Mouse (Mus musculus) hindbrain, embryonic 16.5 days (tissue): ENCODE measurements around the gene T2. TPM values are rescaled to one million over a fixed set of nuclear protein-coding genes. Genes with fewer than 3 reads are reported as not detected.
A peak's percentile ranks its signal among the peaks of the same experiment; 100 is the strongest.

Experiments
- ATAC-seq: fragments of 200-750 bp; cut with Nextera tagmentation; 2 replicates; pipeline ENCODE4 v1.8.0; 2017; ENCODE audit warnings: moderate TSS enrichment, moderate library complexity
- H3K27ac ChIP-seq: fragments of 300-500 bp; sonication (generic); 2 replicates; pipeline ENCODE4 v1.5.1; 2014; ENCODE audit warnings: low read depth, mild to moderate bottlenecking, control low read depth, low read length, moderate library complexity
- H3K27me3 ChIP-seq: fragments of 300-500 bp; sonication (generic); replicated peaks from 2 replicates; pipeline ENCODE4 v1.6.1; 2014; ENCODE audit warnings: low read length; ENCODE audit not compliant: control insufficient read depth, insufficient read depth
- H3K36me3 ChIP-seq: fragments of 300-500 bp; sonication (generic); 2 replicates; pipeline ENCODE4 v1.6.1; 2014; ENCODE audit warnings: mild to moderate bottlenecking, low read length, moderate library complexity, mixed read lengths; ENCODE audit not compliant: control insufficient read depth, insufficient read depth
- H3K4me1 ChIP-seq: fragments of 300-500 bp; sonication (generic); 2 replicates; pipeline ENCODE4 v1.6.1; 2014; ENCODE audit warnings: low read depth, low read length; ENCODE audit not compliant: control insufficient read depth, insufficient read depth
- H3K4me2 ChIP-seq: fragments of 300-500 bp; sonication (generic); 2 replicates; pipeline ENCODE4 v1.6.1; 2014; ENCODE audit warnings: mild to moderate bottlenecking, low read length, control low read depth, moderate library complexity
- H3K4me3 ChIP-seq: fragments of 300-500 bp; sonication (generic); 2 replicates; pipeline ENCODE4 v1.5.1; 2014; ENCODE audit warnings: mild to moderate bottlenecking, low read length, control low read depth, moderate library complexity
- H3K9ac ChIP-seq: fragments of 300-500 bp; sonication (generic); 2 replicates; pipeline ENCODE4 v1.6.1; 2014; ENCODE audit warnings: low read depth, mild to moderate bottlenecking, control low read depth, low read length, moderate library complexity
- H3K9me3 ChIP-seq: fragments of 300-500 bp; sonication (generic); 2 replicates; pipeline ENCODE4 v1.6.1; 2014; ENCODE audit warnings: mild to moderate bottlenecking, low read length, moderate library complexity; ENCODE audit not compliant: control insufficient read depth
- WGBS: fragments of 180-500 bp; shearing (Covaris S2); extraction: QIAGEN DNeasy Blood & Tissue Kit; methylation state at CpG from one replicate; pipeline ENCODE4 v1.1.7; 2014; 5-methylcytosine and 5-hydroxymethylcytosine counted together
- polyA plus RNA-seq: library from polyadenylated mRNA; unstranded; fragments of >200 nt; fragmentation: Nextera tagmentation; extraction: Ambion mirVana; gene quantifications from 2 replicates; pipeline ENCODE4 v1.2.1, GENCODE M21; 2015

The T2 gene
- polyA plus RNA-seq, 1 experiment from 2014 or later: 0.99 TPM

DNA sequence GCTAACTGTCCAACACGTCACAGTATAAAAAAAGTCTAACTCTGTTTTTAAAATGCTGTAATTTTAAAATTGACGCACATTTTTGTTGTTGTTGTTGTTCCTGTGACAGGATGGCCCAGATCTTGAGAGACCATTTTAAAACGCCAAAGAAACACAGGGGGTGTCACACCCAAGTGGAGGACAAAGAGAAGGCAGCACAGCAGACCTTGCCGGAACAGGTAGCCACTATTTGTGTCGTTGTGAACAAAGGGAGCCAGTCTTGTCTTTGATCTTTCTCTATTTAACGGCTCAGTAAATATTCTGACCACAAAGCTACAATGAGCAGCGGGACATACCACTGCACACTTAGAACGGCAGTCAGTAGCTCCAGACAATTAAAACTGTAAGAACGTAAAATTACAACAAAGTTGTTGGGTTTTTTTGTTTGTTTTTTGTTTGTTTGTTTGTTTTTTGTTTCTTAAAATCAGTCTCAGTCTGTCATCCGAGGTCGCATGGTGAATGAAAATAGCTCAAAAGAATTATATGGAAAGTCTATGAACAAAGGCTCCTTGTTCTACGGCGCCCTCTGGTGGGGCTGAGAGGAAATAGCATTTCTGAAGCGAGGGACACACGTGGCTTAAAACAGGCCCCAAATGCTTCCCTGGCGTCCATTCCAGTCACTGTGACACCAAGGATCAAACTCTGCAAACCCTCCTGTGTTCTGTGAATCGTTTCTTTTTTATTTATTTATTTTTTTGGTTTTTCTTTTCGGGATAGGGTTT, 16.7 kb downstream of the T2 start:
- Histone ChIP-seq H3K36me3 (no peaks in the 10 kb centered on the region), H3K9ac (peak overlapping the region; percentile 74), H3K27me3 (no peaks in the 10 kb centered on the region), H3K4me3 (peak overlapping the region; percentile 41), H3K27ac (peak overlapping the region; percentile 96), H3K9me3 (no peaks in the 10 kb centered on the region), H3K4me2 (peak overlapping the region; percentile 80), H3K4me1 (peaks cover 43% of the 10 kb centered on the region)
- ATAC-seq: 0 out of 2 replicates have a peak, but pooled peaks have one; percentile 5
- WGBS: 1% methylated on average over 18 of the region's 18 CpGs

- Histone ChIP-seq H3K9me3 (no peaks in the 10 kb centered on the region), H3K27ac (no peak overlapping the region), H3K27me3 (no peaks in the 10 kb centered on the region), H3K4me2 (no peak overlapping the region), H3K9ac (no peak overlapping the region), H3K36me3 (no peaks in the 10 kb centered on the region), H3K4me1 (peaks cover 8% of the 10 kb centered on the region), H3K4me3 (no peak overlapping the region)
- 63% methylated on average over 5 of the region's 5 CpGs for WGBS
- ATAC-seq: no peak
Measured at GRCm38 (mm10) chr17:8377298-8377697, 21.5 kb downstream of the T2 start.

DNA sequence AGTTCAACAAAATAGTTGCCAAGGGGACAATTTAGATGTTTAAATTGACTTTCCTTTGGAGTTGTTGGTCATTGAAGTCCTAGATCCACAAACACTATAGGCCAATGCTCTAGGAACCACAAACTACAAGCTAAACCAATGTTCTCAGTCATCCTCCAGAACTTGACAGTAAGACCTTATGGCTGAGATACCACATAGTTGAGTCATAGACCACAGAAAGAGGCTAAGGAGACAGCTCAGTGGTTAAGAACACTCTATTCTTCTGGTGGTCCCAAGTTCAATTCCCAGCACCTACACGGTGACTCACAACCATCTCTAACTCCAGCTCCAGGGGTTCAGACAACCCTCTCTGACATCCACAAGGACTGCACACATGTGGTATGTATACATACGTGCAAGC, 29.6 kb downstream of the T2 start:
- Histone ChIP-seq H3K9me3 (no peaks in the 10 kb centered on the region), H3K4me1 (peaks cover 6% of the 10 kb centered on the region), H3K4me3 (no peak overlapping the region), H3K36me3 (no peaks in the 10 kb centered on the region), H3K9ac (no peak overlapping the region), H3K4me2 (no peak overlapping the region), H3K27ac (no peak overlapping the region), H3K27me3 (peaks cover 14% of the 10 kb centered on the region)
- WGBS: 93% methylated on average over 2 of the region's 2 CpGs
- no peak for ATAC-seq

DNA sequence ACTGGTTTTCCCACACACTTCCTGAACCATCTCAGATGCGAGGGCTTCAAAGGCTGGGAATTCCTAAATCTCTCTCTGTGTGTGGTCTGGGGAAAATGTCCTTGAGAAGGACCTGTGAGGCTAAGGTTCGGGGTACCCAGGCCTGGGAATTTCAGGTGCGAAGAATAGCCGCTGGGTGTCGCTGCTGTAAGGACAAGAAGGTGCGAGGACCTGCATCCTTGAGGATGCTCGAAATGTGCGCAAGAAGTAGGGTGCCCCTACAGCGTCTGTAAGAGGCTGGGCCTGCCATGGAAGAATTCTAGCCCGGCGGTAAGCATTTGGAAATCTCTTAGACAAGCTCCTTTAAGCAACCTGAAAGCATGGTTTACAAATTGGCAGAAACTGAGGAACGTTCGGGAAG, 32.7 kb downstream of the T2 start:
- peak overlapping the region; percentile 47; the same call in 1 of the 2 replicates for H3K9ac ChIP-seq
- peak; percentile 75 for ATAC-seq
- peaks cover 17% of the 10 kb centered on the region for H3K27me3 ChIP-seq
- peak overlapping the region; percentile 57 for H3K4me2 ChIP-seq
- peak overlapping the region; percentile 34 for H3K4me3 ChIP-seq
- 3% methylated on average over 13 of the region's 13 CpGs for WGBS
- H3K9me3 ChIP-seq: no peaks in the 10 kb centered on the region
- H3K36me3 ChIP-seq: no peaks in the 10 kb centered on the region
- no peak overlapping the region for H3K27ac ChIP-seq
- peaks cover 6% of the 10 kb centered on the region for H3K4me1 ChIP-seq

- peaks cover 6% of the 10 kb centered on the region for H3K4me1 ChIP-seq
- peak overlapping the region; percentile 47 for H3K9ac ChIP-seq
- WGBS: 1% methylated on average over 28 of the region's 28 CpGs
- no peaks in the 10 kb centered on the region for H3K36me3 ChIP-seq
- H3K4me3 ChIP-seq: peak overlapping the region; percentile 34
- H3K27ac ChIP-seq: no peak overlapping the region
- no peaks in the 10 kb centered on the region for H3K9me3 ChIP-seq
- H3K4me2 ChIP-seq: peak overlapping the region; percentile 57
- peaks cover 17% of the 10 kb centered on the region for H3K27me3 ChIP-seq
- peak; percentile 56 for ATAC-seq
Measured at GRCm38 (mm10) chr17:8388990-8389789, 33.4 kb downstream of the T2 start.

DNA sequence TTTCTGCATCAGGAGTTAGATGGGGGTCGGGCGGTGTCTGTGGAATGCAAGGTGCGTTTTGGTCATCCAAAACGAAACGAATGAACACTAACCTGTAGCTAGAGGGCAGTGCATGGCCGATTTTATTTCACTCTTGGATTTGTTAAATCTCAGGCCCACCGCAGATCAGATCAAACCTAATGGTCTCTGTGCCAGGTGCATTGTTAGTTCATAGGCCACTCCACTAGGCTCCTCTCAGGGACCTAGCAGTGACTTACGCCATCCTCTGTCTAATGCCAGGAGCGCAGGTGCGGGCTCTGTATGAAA, 34.0 kb downstream of the T2 start:
- no peak overlapping the region for H3K27ac ChIP-seq
- H3K4me3 ChIP-seq: peak overlapping the region; percentile 34
- H3K4me1 ChIP-seq: peaks cover 6% of the 10 kb centered on the region
- no peaks in the 10 kb centered on the region for H3K9me3 ChIP-seq
- H3K9ac ChIP-seq: no peak overlapping the region; the same call in 1 of the 2 replicates
- ATAC-seq: peak; percentile 46
- 2% methylated on average over 10 of the region's 10 CpGs for WGBS
- H3K4me2 ChIP-seq: peak overlapping the region; percentile 57
- no peaks in the 10 kb centered on the region for H3K36me3 ChIP-seq
- H3K27me3 ChIP-seq: peaks cover 17% of the 10 kb centered on the region

GRCm38 (mm10) chr17:8390487-8390886, 34.7 kb downstream of the T2 start:
- 64% methylated on average over 4 of the region's 4 CpGs for WGBS
- H3K4me2 ChIP-seq: no peak overlapping the region
- H3K9me3 ChIP-seq: no peaks in the 10 kb centered on the region

GRCm38 (mm10) chr17:8396371-8396770, 40.6 kb downstream of the T2 start:
- Histone ChIP-seq H3K9me3 (no peaks in the 10 kb centered on the region), H3K4me2 (no peak overlapping the region), H3K36me3 (no peaks in the 10 kb centered on the region), H3K27me3 (no peaks in the 10 kb centered on the region), H3K4me1 (no peaks in the 10 kb centered on the region), H3K27ac (no peak overlapping the region), H3K4me3 (no peak overlapping the region), H3K9ac (no peak overlapping the region)
- 65% methylated on average over 4 of the region's 4 CpGs for WGBS
- no peak for ATAC-seq

More at GRCm38 (mm10) chr17:8390487-8390886, 34.7 kb downstream of the T2 start:
- no peak overlapping the region for H3K4me3 ChIP-seq
- no peak overlapping the region for H3K9ac ChIP-seq
- peaks cover 6% of the 10 kb centered on the region for H3K4me1 ChIP-seq
- H3K27me3 ChIP-seq: peaks cover 17% of the 10 kb centered on the region
- no peak for ATAC-seq
- no peaks in the 10 kb centered on the region for H3K36me3 ChIP-seq
- no peak overlapping the region for H3K27ac ChIP-seq

DNA sequence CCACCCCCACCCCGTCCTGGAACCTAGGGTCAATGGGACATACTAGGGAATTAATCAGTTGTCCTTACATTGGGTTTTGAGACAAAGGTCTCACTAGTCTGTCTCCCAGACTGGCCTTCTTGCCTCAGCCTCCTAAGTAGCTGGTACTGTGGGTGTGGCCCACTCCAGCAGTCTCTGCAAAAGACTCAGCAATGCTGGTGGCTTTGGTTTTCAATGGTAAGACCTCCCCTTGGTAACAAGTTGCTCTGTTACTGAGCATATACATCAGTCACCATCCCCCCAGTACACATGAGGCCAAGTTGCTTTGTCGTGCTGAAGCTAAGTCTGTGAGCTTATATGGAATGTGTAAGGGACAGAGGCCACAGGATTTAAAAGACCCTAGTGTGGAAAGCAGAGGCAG, 42.2 kb downstream of the T2 start:
- Histone ChIP-seq H3K4me1 (no peaks in the 10 kb centered on the region), H3K4me2 (no peak overlapping the region)

More for the DNA sequence above, 42.2 kb downstream of the T2 start:
- H3K9me3 ChIP-seq: no peaks in the 10 kb centered on the region
- 64% methylated on average over 2 of the region's 2 CpGs for WGBS
- H3K27me3 ChIP-seq: no peaks in the 10 kb centered on the region
- no peak overlapping the region for H3K9ac ChIP-seq
- no peak overlapping the region for H3K27ac ChIP-seq
- H3K4me3 ChIP-seq: no peak overlapping the region
- H3K36me3 ChIP-seq: no peaks in the 10 kb centered on the region
- ATAC-seq: no peak
